In genomic region chr5:45292383-45292782, GRCm38 (mm10) we compare ENCODE assay signal across 9 mouse cellular contexts.
DNase-seq lines count a peak whose midpoint lies in the region; ATAC-seq and TF ChIP-seq lines count a peak whose summit lies in the region.
"Had no signal": no experiment of that assay in that cellular context is flagged by ENCODE, and none has a peak within 500 bp of the region (broad histone marks: within the 10 kb centered on the region; RNA-seq: fewer than 3 reads in every experiment).

No protein-coding gene starts in this region.

- no peaks in the 10 kb centered on the region for H3K9me3 ChIP-seq in intestine, embryonic 16.5 days (ENCODE audit: control insufficient read depth, low read length)
- H3K9me3 ChIP-seq in lung, embryonic 14.5 days (ENCODE audit: low read depth, low read length) = no peaks in the 10 kb centered on the region
- no peaks in the 10 kb centered on the region for H3K9me3 ChIP-seq in midbrain, embryonic 16.5 days (replicated peaks; ENCODE audit: control insufficient read depth, low read length, poor library complexity, severe bottlenecking)
- no peaks in the 10 kb centered on the region for H3K9me3 ChIP-seq in midbrain, embryonic 11.5 days (ENCODE audit: control insufficient read depth, low read length)
- H3K9me3 ChIP-seq: hindbrain, embryonic 12.5 days had no signal

- ATAC-seq in intestine, embryonic 16.5 days = peak; percentile 96
- peak; percentile 84; the same call in 1 of the 2 replicates for ATAC-seq in lung, embryonic 14.5 days (ENCODE audit: insufficient read depth)
- no peak for ATAC-seq in midbrain, embryonic 16.5 days
- ATAC-seq in midbrain, embryonic 11.5 days (ENCODE audit: low FRiP score) = no peak

- peak; percentile 99 for DNase-seq in 416B (ENCODE audit: low read depth)
- peak; percentile 74 for DNase-seq in adrenal gland, postnatal 10 days
- peak; percentile 73 for DNase-seq in lung, embryonic 14.5 days
- no peak for DNase-seq in thymus, adult 18-20 months
- DNase-seq in spleen, adult 18-20 months = no peak
- no peak for DNase-seq in midbrain, embryonic 11.5 days (ENCODE audit: low spot score, missing footprints)

- no peak for TF ChIP-seq CTCF in lung, embryonic 14.5 days (IDR thresholded peaks at IDR 0.05; ENCODE audit: low read depth)

- no peak overlapping the region for H3K27ac ChIP-seq in intestine, embryonic 16.5 days (ENCODE audit: low read length)
- H3K27ac ChIP-seq in lung, embryonic 14.5 days (ENCODE audit: low read depth) = no peak overlapping the region
- no peak overlapping the region for H3K27ac ChIP-seq in midbrain, embryonic 16.5 days (ENCODE audit: low read length)
- no peak overlapping the region for H3K27ac ChIP-seq in midbrain, embryonic 11.5 days (ENCODE audit: low read depth, low read length)
- H3K27ac ChIP-seq: hindbrain, embryonic 12.5 days had no signal

- WGBS in intestine, embryonic 16.5 days = 68% methylated on average over 1 of the region's 1 CpGs
- WGBS in lung, embryonic 14.5 days = 67% methylated on average over 1 of the region's 1 CpGs
- WGBS in midbrain, embryonic 16.5 days = 69% methylated on average over 1 of the region's 1 CpGs
- 94% methylated on average over 1 of the region's 1 CpGs for WGBS in midbrain, embryonic 11.5 days

- no peak overlapping the region for H3K4me2 ChIP-seq in intestine, embryonic 16.5 days (ENCODE audit: low read depth, low read length)
- no peak overlapping the region for H3K4me2 ChIP-seq in lung, embryonic 14.5 days
- H3K4me2 ChIP-seq in midbrain, embryonic 16.5 days (ENCODE audit: low read length) = no peak overlapping the region
- H3K4me2 ChIP-seq in midbrain, embryonic 11.5 days = no peak overlapping the region
- H3K4me2 ChIP-seq: hindbrain, embryonic 12.5 days had no signal

- H3K4me1 ChIP-seq in intestine, embryonic 16.5 days (ENCODE audit: control insufficient read depth, insufficient read depth, low read length) = 0 out of 2 replicates have a peak, but pooled peaks cover 5% of the 10 kb centered on the region
- no peaks in the 10 kb centered on the region for H3K4me1 ChIP-seq in lung, embryonic 14.5 days (ENCODE audit: insufficient read depth)
- H3K4me1 ChIP-seq in midbrain, embryonic 16.5 days (ENCODE audit: control insufficient read depth, insufficient read depth, low read length) = no peaks in the 10 kb centered on the region
- no peaks in the 10 kb centered on the region for H3K4me1 ChIP-seq in midbrain, embryonic 11.5 days (ENCODE audit: control insufficient read depth, insufficient read depth, low read length)
- H3K4me1 ChIP-seq: hindbrain, embryonic 12.5 days had no signal

- H3K4me3 ChIP-seq in intestine, embryonic 16.5 days (ENCODE audit: low read length) = no peak overlapping the region
- H3K4me3 ChIP-seq in lung, embryonic 14.5 days (ENCODE audit: low read depth, low read length) = no peak overlapping the region
- H3K4me3 ChIP-seq in midbrain, embryonic 16.5 days (ENCODE audit: low read depth, low read length) = no peak overlapping the region
- no peak overlapping the region for H3K4me3 ChIP-seq in midbrain, embryonic 11.5 days (ENCODE audit: low read depth, low read length)
- H3K4me3 ChIP-seq: hindbrain, embryonic 12.5 days had no signal

- H3K27me3 ChIP-seq in intestine, embryonic 16.5 days (replicated peaks; ENCODE audit: control insufficient read depth, insufficient read depth, low read length) = no peaks in the 10 kb centered on the region
- H3K27me3 ChIP-seq in lung, embryonic 14.5 days (ENCODE audit: insufficient read depth, low read length) = no peaks in the 10 kb centered on the region
- H3K27me3 ChIP-seq in midbrain, embryonic 16.5 days (ENCODE audit: control insufficient read depth, insufficient read depth, low read depth, low read length) = no peaks in the 10 kb centered on the region
- H3K27me3 ChIP-seq in midbrain, embryonic 11.5 days (ENCODE audit: control insufficient read depth, insufficient read depth, low read length) = no peaks in the 10 kb centered on the region
- H3K27me3 ChIP-seq: hindbrain, embryonic 12.5 days had no signal

- H3K36me3 ChIP-seq in intestine, embryonic 16.5 days (ENCODE audit: control insufficient read depth, insufficient read depth, low read length) = no peaks in the 10 kb centered on the region
- H3K36me3 ChIP-seq in lung, embryonic 14.5 days (ENCODE audit: insufficient read depth) = no peaks in the 10 kb centered on the region
- no peaks in the 10 kb centered on the region for H3K36me3 ChIP-seq in midbrain, embryonic 16.5 days (ENCODE audit: control insufficient read depth, insufficient read depth, low read length)
- no peaks in the 10 kb centered on the region for H3K36me3 ChIP-seq in midbrain, embryonic 11.5 days (ENCODE audit: control insufficient read depth, insufficient read depth, low read length)
- H3K36me3 ChIP-seq: hindbrain, embryonic 12.5 days had no signal

- H3K9ac ChIP-seq in intestine, embryonic 16.5 days (ENCODE audit: low read depth, low read length) = no peak overlapping the region
- H3K9ac ChIP-seq in lung, embryonic 14.5 days = no peak overlapping the region
- H3K9ac ChIP-seq in midbrain, embryonic 16.5 days (ENCODE audit: low read depth, low read length) = no peak overlapping the region
- no peak overlapping the region for H3K9ac ChIP-seq in midbrain, embryonic 11.5 days (ENCODE audit: low read length)
- H3K9ac ChIP-seq: hindbrain, embryonic 12.5 days had no signal

Comparison
In these comparisons a context has a peak if more than half of its experiments do, and no peak if none do; other contexts are left out.
1. DNase-seq: peak in 416B (single experiment), adrenal gland, postnatal 10 days (single experiment) and lung, embryonic 14.5 days (single experiment); none in thymus, adult 18-20 months (0 of 2), spleen, adult 18-20 months (0 of 2) and midbrain, embryonic 11.5 days (single experiment).
2. ATAC-seq: peak in intestine, embryonic 16.5 days (single experiment) and lung, embryonic 14.5 days (single experiment); none in midbrain, embryonic 16.5 days (single experiment) and midbrain, embryonic 11.5 days (single experiment).